Mouse (Mus musculus) heart, adult 11 months (tissue): ENCODE measurements around the gene Nap1l5.
"Not testable (repeated sequence)": the region's sequence is repeated elsewhere in the genome, so short reads cannot be mapped to it uniquely, and the experiment has no call there.

Source experiments
- DNase-seq: peaks from one replicate; pipeline ENCODE4 v3.0.0; 2022

Gene Nap1l5

GRCm38 (mm10) chr6:58903171-58903570 is 3.7 kb downstream of the Nap1l5 start:
- DNase-seq: peak; percentile 51

- no peak for DNase-seq
These were observed 6.3 kb downstream of the Nap1l5 start for GRCm38 (mm10) chr6:58900536-58900935.

- DNase-seq: no peak
These were observed 7.8 kb downstream of the Nap1l5 start for GRCm38 (mm10) chr6:58899076-58899475.

- no peak for DNase-seq
These were observed 10.2 kb downstream of the Nap1l5 start for GRCm38 (mm10) chr6:58896648-58897047.

- DNase-seq: no peak
These were observed 11.9 kb downstream of the Nap1l5 start for GRCm38 (mm10) chr6:58894994-58895393.

GRCm38 (mm10) chr6:58893307-58893706 is 13.6 kb downstream of the Nap1l5 start:
- no peak for DNase-seq

GRCm38 (mm10) chr6:58889917-58890316 is 17.0 kb downstream of the Nap1l5 start:
- DNase-seq: no peak

- DNase-seq: no peak
These were observed 24.6 kb downstream of the Nap1l5 start for GRCm38 (mm10) chr6:58882271-58882670.

GRCm38 (mm10) chr6:58881363-58881762 is 25.5 kb downstream of the Nap1l5 start:
- no peak for DNase-seq

GRCm38 (mm10) chr6:58880861-58881260 is 26.0 kb downstream of the Nap1l5 start:
- no peak for DNase-seq

- DNase-seq: no peak
These were observed 26.9 kb downstream of the Nap1l5 start for GRCm38 (mm10) chr6:58879987-58880386.

GRCm38 (mm10) chr6:58879572-58879971 is 27.3 kb downstream of the Nap1l5 start:
- DNase-seq: peak; percentile 93

- not testable (repeated sequence) for DNase-seq
These were observed 39.0 kb downstream of the Nap1l5 start for GRCm38 (mm10) chr6:58867858-58868257.

- DNase-seq: no peak
These were observed 43.1 kb downstream of the Nap1l5 start for GRCm38 (mm10) chr6:58863631-58864235.

- peak; percentile 94 for DNase-seq
These were observed 44.4 kb downstream of the Nap1l5 start for GRCm38 (mm10) chr6:58862446-58862993.

- no peak for DNase-seq
These were observed 47.4 kb downstream of the Nap1l5 start for GRCm38 (mm10) chr6:58859517-58859916.

GRCm38 (mm10) chr6:58856494-58856893 is 50.4 kb downstream of the Nap1l5 start:
- no peak for DNase-seq

- no peak for DNase-seq
These were observed 51.1 kb downstream of the Nap1l5 start for GRCm38 (mm10) chr6:58855676-58856367.
